Mouse (Mus musculus) MEL (cell line): ENCODE measurements around the gene Magix.

Experiments used
- CTCF ChIP-seq, 3 experiments: IDR thresholded peaks in 2 of 3; conservative IDR thresholded peaks in 1 of 3; 2 replicates each; pipeline ENCODE4 v1.5.1; 2011 to 2012; ENCODE audit warnings: low read length in 3 of 3, low read depth in 2 of 3, mild to moderate bottlenecking in 2 of 3, improper control_type of control experiment in 1 of 3, inconsistent platforms in 1 of 3, mixed read lengths in 1 of 3, moderate library complexity in 1 of 3; ENCODE audit not compliant: control insufficient read depth in 1 of 3, insufficient read depth in 1 of 3, poor library complexity in 1 of 3, severe bottlenecking in 1 of 3
- GABPA ChIP-seq: IDR thresholded peaks from 2 replicates; pipeline ENCODE4 v1.6.1; 2012; ENCODE audit warnings: low read depth, mild to moderate bottlenecking, inconsistent platforms, low read length, improper control_type of control experiment, moderate library complexity
- POLR2A ChIP-seq, 2 experiments: IDR thresholded peaks; 2 replicates each; pipeline ENCODE4 v1.6.1; 2011 to 2012; ENCODE audit warnings: low read length in 2 of 2, mild to moderate bottlenecking in 2 of 2, control low read depth in 1 of 2, improper control_type of control experiment in 1 of 2, low read depth in 1 of 2, moderate library complexity in 1 of 2; ENCODE audit not compliant: control insufficient read depth in 1 of 2, insufficient read depth in 1 of 2, poor library complexity in 1 of 2
- USF2 ChIP-seq, 2 experiments: IDR thresholded peaks; 2 replicates each; pipeline ENCODE4 v1.6.1; 2011 to 2012; ENCODE audit warnings: improper control_type of control experiment in 2 of 2, low read length in 2 of 2, borderline replicate concordance in 1 of 2, inconsistent platforms in 1 of 2, low read depth in 1 of 2, mild to moderate bottlenecking in 1 of 2; ENCODE audit not compliant: insufficient read depth in 1 of 2

- TF ChIP-seq POLR2A (IDR thresholded peaks at IDR 0.05; ENCODE audit: control insufficient read depth in 1 of 2, insufficient read depth in 1 of 2, low read depth in 1 of 2, low read length in 2 of 2, poor library complexity in 1 of 2) (no peak), GABPA (no peak), CTCF (IDR thresholded peaks at IDR 0.05 in 2 of 3, conservative IDR thresholded peaks at IDR 0.05 in 1 of 3; ENCODE audit: control insufficient read depth in 1 of 3, insufficient read depth in 1 of 3, low read depth in 2 of 3, low read length in 3 of 3, poor library complexity in 1 of 3, severe bottlenecking in 1 of 3) (no peak), USF2 (IDR thresholded peaks at IDR 0.05; ENCODE audit: borderline replicate concordance in 1 of 2, insufficient read depth in 1 of 2, low read depth in 1 of 2, low read length in 2 of 2) (no peak)
Measured at GRCm38 (mm10) chrX:7724135-7724534, 43.1 kb upstream of the Magix start.
